Mouse (Mus musculus) CH12.LX (cell line): ENCODE results near the gene Btf3.

ENCODE experiments used
- E2F4 ChIP-seq: IDR thresholded peaks from 2 replicates; pipeline ENCODE4 v1.6.1; 2011; ENCODE audit warnings: low read depth, low read length, improper control_type of control experiment; ENCODE audit not compliant: insufficient replicate concordance
- MAFK ChIP-seq: IDR thresholded peaks from 2 replicates; pipeline ENCODE4 v1.6.1; 2011; ENCODE audit warnings: low read length, improper control_type of control experiment; ENCODE audit not compliant: insufficient replicate concordance
- NELFE ChIP-seq: IDR thresholded peaks from 2 replicates; pipeline ENCODE4 v1.6.1; 2011; ENCODE audit warnings: low read depth, low read length, improper control_type of control experiment
- POLR2A ChIP-seq: IDR thresholded peaks from 2 replicates; pipeline ENCODE4 v1.6.1; 2011; ENCODE audit warnings: low read depth, mild to moderate bottlenecking, improper control_type of control experiment, low read length
- USF1 ChIP-seq: IDR thresholded peaks from 2 replicates; pipeline ENCODE4 v1.6.1; 2014; ENCODE audit warnings: low read depth, mild to moderate bottlenecking, inconsistent platforms, low read length, improper control_type of control experiment
- USF2 ChIP-seq: conservative IDR thresholded peaks from 2 replicates; pipeline ENCODE4 v1.6.1; 2011; ENCODE audit warnings: low read depth, low read length, improper control_type of control experiment

DNA sequence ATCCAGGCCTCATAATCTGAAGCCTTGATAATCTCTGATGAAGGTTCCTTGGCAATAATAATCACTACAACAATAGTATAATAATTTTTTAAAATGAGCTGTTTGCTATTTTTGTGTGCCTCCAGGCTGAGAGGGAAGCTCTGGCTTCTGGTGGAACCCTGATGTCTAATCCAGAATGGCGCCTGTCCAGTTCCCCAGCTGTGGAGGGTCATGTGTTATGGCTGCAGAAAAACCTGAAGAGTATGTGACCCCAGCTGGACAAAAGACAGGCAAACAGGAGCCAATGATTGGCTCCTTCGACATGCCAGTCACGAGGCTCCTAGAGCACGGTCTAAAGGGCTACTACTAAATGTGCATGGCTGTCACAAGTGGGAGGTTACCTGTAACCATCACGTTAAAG is 23.7 kb upstream of the Btf3 start:
- no peak for TF ChIP-seq E2F4
- no peak for TF ChIP-seq POLR2A
- TF ChIP-seq USF1, result no peak
- no peak for TF ChIP-seq NELFE
- TF ChIP-seq USF2, result no peak
- no peak for TF ChIP-seq MAFK
